Mouse (Mus musculus) limb, embryonic 10.5 days (tissue): ENCODE data around the gene 4930524J08Rik. TPM values are rescaled to one million over a fixed set of nuclear protein-coding genes. Genes with fewer than 3 reads are reported as not detected.
A peak's percentile ranks its signal among the peaks of the same experiment; 100 is the strongest.

Experiments
- DNase-seq: peaks from one replicate; pipeline ENCODE4 v3.0.0-alpha.2; 2017; ENCODE audit warnings: low spot score
- H3K27ac ChIP-seq: fragments of 300-500 bp; sonication (generic); 2 replicates; pipeline ENCODE4 v1.5.1; 2016; ENCODE audit warnings: mild to moderate bottlenecking
- H3K27me3 ChIP-seq: fragments of 300-500 bp; sonication (generic); 2 replicates; pipeline ENCODE4 v1.6.1; 2016; ENCODE audit warnings: low read depth, mild to moderate bottlenecking; ENCODE audit not compliant: poor library complexity, severe bottlenecking
- H3K36me3 ChIP-seq: fragments of 300-500 bp; sonication (generic); 2 replicates; pipeline ENCODE4 v1.6.1; 2016; ENCODE audit warnings: mild to moderate bottlenecking, moderate library complexity
- H3K4me1 ChIP-seq: fragments of 300-500 bp; sonication (generic); 2 replicates; pipeline ENCODE4 v1.6.1; 2016
- H3K4me3 ChIP-seq: fragments of 300-500 bp; sonication (generic); 2 replicates; pipeline ENCODE4 v1.5.1; 2016; ENCODE audit warnings: mild to moderate bottlenecking, moderate library complexity
- H3K9me3 ChIP-seq: fragments of 300-500 bp; sonication (generic); replicated peaks from 2 replicates; pipeline ENCODE4 v1.6.1; 2016; ENCODE audit warnings: mild to moderate bottlenecking
- WGBS: fragments of 180-500 bp; shearing (Covaris S2); methylation state at CpG from one replicate; pipeline ENCODE4 v1.1.7; 2016; 5-methylcytosine and 5-hydroxymethylcytosine counted together
- polyA plus RNA-seq: library from polyadenylated mRNA; unstranded; fragments of >200 nt; fragmentation: Nextera tagmentation; extraction: Ambion mirVana; gene quantifications from 2 replicates; pipeline ENCODE4 v1.2.1, GENCODE M21; 2016

Gene 4930524J08Rik
- 1.7 and 2.4 TPM in 2 replicates for polyA plus RNA-seq

DNA sequence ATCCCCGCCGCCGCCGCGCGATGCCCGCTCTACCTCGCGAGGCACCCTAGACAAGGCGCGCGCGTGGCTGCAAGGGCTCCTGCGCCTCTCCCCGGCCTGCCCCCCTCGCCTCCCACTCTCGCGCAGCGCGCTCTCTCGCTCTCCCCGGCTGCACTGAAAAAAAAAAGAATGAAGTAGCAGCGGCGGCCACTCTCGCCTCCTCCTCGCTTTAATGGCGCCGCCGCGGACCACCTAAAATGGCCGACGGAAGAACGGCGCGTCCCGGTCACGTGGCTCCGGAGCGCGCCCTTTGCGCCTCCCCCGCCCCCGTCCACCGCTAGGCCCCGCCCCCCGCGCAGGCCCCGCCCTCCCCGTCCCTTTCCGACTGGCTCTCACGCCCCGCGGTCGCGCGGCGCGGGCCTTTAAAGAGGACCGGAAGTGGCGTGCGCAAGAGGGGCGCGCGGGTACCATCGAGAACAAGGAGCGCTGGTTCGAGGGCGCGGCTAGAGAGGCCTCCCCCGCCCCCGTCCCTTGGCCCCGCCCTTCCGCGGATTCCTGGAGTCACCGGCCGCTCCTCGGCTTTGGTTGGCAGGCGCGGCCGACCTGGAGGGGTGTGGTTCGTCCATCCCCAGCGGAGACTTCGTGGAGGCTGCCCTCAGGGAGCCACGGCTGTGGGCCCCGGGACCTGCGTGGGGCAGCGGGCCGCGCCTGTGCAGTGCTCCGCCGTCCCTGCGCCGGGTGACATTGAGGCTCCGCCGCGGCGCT lies at the start of gene 4930524J08Rik, which contains the start of gene Hnrnpd:
4930524J08Rik (plus strand) TSS at position 363 of the 744 bp plus-strand sequence.
Hnrnpd (minus strand) TSS at position 240 of the 744 bp plus-strand sequence.
- Histone ChIP-seq H3K4me3 (peak within 1 kb of the TSS; percentile 98), H3K36me3 (peaks cover 37% of the 10 kb centered on the region), H3K4me1 (peaks cover 29% of the 10 kb centered on the region), H3K27ac (peak within 1 kb of the TSS; percentile 100), H3K9me3 (no peaks in the 10 kb centered on the region), H3K27me3 (no peaks in the 10 kb centered on the region)
- peak; percentile 99 for DNase-seq
- under 1% methylated on average over 96 of the region's 97 CpGs for WGBS

DNA sequence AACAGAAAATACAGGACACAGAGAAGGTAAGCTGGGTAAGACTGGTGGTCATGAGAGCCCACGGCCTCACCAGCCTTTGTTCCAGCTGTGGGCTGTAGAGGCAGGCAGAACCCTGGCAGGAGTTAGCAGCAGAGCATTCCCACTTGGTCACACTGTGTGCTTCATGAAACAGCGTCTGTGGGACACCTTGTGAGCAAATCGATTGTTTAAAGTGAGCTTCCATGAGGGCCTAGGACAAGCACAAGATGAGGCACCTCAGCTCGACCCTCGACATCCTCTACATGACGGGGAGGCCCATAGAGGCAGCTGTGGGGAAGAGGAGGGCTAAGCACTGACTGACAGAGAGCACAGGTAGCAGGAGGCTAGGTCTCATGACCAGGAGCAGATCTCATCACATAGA lies 47.0 kb upstream of the 4930524J08Rik start:
- no peak overlapping the region for H3K4me3 ChIP-seq
- DNase-seq = no peak
- no peak overlapping the region for H3K27ac ChIP-seq
- H3K36me3 ChIP-seq = no peaks in the 10 kb centered on the region
- H3K4me1 ChIP-seq = no peaks in the 10 kb centered on the region
- H3K9me3 ChIP-seq = no peaks in the 10 kb centered on the region
- H3K27me3 ChIP-seq = no peaks in the 10 kb centered on the region
- WGBS = 87% methylated on average over 6 of the region's 6 CpGs

GRCm38 (mm10) chr5:99939440-99939839 lies 39.4 kb upstream of the 4930524J08Rik start:
- H3K9me3 ChIP-seq = peaks cover 3% of the 10 kb centered on the region; the same call in 1 of the 2 replicates
- WGBS = 80% methylated on average over 3 of the region's 3 CpGs

GRCm38 (mm10) chr5:99941273-99941672 lies 37.6 kb upstream of the 4930524J08Rik start:
- peaks cover 11% of the 10 kb centered on the region for H3K36me3 ChIP-seq
- H3K4me3 ChIP-seq = no peak overlapping the region
- H3K4me1 ChIP-seq = no peaks in the 10 kb centered on the region
- peaks cover 4% of the 10 kb centered on the region; the same call in 1 of the 2 replicates for H3K9me3 ChIP-seq
- no peak overlapping the region for H3K27ac ChIP-seq
- no peaks in the 10 kb centered on the region for H3K27me3 ChIP-seq
- no peak for DNase-seq
- WGBS = 87% methylated on average over 10 of the region's 10 CpGs

More at GRCm38 (mm10) chr5:99939440-99939839, 39.4 kb upstream of the 4930524J08Rik start:
- no peak overlapping the region for H3K27ac ChIP-seq
- no peaks in the 10 kb centered on the region for H3K27me3 ChIP-seq
- H3K36me3 ChIP-seq = peaks cover 7% of the 10 kb centered on the region
- H3K4me3 ChIP-seq = no peak overlapping the region
- no peaks in the 10 kb centered on the region for H3K4me1 ChIP-seq
- no peak for DNase-seq

DNA sequence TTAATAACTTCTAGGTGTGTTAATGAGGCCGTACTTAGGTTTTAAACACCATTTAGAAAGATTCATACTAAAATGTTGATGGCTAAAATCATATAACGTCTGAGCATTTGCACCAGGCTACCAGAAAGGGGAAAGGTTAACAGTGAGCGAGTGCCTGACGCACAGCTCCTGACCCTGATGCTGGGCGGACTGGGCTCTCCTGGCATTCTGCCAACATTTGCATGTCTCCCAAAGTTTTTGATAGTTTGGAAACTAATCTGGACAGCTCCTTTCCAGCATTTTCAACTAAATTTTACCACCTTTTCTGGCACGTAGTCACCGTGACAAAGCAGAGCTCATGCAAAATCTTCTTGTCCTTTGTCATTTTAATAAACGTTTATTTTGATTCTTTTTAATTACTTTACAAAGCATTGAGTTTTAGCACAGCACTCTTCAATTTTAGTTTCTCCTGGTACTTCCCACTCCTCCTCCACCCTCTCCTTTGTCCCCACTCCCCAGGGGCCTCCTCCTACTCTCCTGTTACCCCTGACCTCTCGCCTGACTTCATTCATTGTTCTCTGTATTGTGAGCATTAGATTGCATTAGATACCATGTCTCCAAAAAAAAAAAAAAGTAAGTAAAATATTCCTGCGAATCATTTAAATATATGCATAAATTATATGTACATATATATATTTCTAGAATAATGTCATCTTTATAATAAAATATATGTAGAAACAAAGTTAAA lies 36.9 kb upstream of the 4930524J08Rik start:
- Histone ChIP-seq H3K27me3 (no peaks in the 10 kb centered on the region), H3K9me3 (peaks cover 4% of the 10 kb centered on the region; the same call in 1 of the 2 replicates), H3K4me3 (no peak overlapping the region), H3K36me3 (peaks cover 11% of the 10 kb centered on the region), H3K4me1 (no peaks in the 10 kb centered on the region), H3K27ac (no peak overlapping the region)
- no peak for DNase-seq
- 72% methylated on average over 10 of the region's 10 CpGs for WGBS

DNA sequence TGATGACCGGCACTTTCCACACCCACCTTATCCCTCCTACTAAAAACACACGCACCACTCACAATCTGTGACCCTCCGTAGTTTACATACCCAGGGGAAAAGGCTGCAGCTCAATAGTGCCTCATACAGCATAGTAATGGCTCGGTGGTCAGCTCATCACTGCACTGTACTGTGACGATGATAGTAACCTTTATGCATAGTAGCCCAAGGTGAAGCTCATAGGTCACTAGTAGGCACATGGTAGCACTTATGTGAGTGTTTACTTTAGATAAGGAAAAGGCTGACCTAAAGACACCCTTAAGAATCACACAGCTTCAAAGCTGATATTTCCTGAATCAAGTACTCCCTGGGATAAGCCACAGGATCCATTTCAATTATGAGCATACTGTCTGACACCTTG lies 26.3 kb upstream of the 4930524J08Rik start:
- Histone ChIP-seq H3K4me1 (no peaks in the 10 kb centered on the region), H3K27me3 (no peaks in the 10 kb centered on the region), H3K36me3 (peaks cover 26% of the 10 kb centered on the region), H3K27ac (no peak overlapping the region), H3K9me3 (no peaks in the 10 kb centered on the region), H3K4me3 (no peak overlapping the region)
- DNase-seq = no peak
- 91% methylated on average over 5 of the region's 5 CpGs for WGBS

- Histone ChIP-seq H3K27ac (no peak overlapping the region), H3K27me3 (no peaks in the 10 kb centered on the region), H3K4me1 (no peaks in the 10 kb centered on the region), H3K4me3 (no peak overlapping the region), H3K9me3 (no peaks in the 10 kb centered on the region), H3K36me3 (peaks cover 38% of the 10 kb centered on the region)
- no peak for DNase-seq
- WGBS = 78% methylated on average over 1 of the region's 1 CpGs
Measured at GRCm38 (mm10) chr5:99953883-99954282, 25.0 kb upstream of the 4930524J08Rik start.

- WGBS = 98% methylated on average over 1 of the region's 1 CpGs
- Histone ChIP-seq H3K4me3 (no peak overlapping the region), H3K36me3 (peaks cover 69% of the 10 kb centered on the region), H3K27me3 (no peaks in the 10 kb centered on the region), H3K4me1 (no peaks in the 10 kb centered on the region), H3K27ac (no peak overlapping the region), H3K9me3 (no peaks in the 10 kb centered on the region)
- no peak for DNase-seq
Measured at GRCm38 (mm10) chr5:99958666-99959065, 20.2 kb upstream of the 4930524J08Rik start.

- no peak overlapping the region for H3K4me3 ChIP-seq
- no peak overlapping the region for H3K27ac ChIP-seq
- H3K4me1 ChIP-seq = no peaks in the 10 kb centered on the region
- no peaks in the 10 kb centered on the region for H3K9me3 ChIP-seq
- H3K27me3 ChIP-seq = no peaks in the 10 kb centered on the region
- H3K36me3 ChIP-seq = peaks cover 76% of the 10 kb centered on the region
- no peak for DNase-seq
- 90% methylated on average over 2 of the region's 2 CpGs for WGBS
Measured at GRCm38 (mm10) chr5:99959236-99959936, 19.5 kb upstream of the 4930524J08Rik start.

DNA sequence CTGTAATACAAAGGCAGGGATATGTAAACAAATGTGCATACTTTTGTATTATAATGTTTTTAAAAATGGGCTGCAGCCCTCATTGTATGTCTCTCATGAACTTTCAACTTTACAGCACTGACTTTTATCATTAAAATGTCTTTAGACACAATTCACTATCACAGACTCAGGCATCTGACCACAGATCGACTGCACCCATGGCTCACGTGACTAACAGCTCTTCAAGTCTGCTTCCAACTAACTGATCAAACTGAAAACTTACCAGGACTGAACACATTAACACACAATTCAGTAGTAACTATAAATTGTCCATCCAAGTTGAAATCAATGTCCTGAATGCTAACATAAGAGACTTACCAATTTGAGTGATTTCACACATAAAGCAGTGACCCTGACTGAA lies 18.9 kb upstream of the 4930524J08Rik start:
- Histone ChIP-seq H3K4me1 (no peaks in the 10 kb centered on the region), H3K36me3 (peaks cover 82% of the 10 kb centered on the region), H3K9me3 (no peaks in the 10 kb centered on the region), H3K27me3 (no peaks in the 10 kb centered on the region), H3K27ac (no peak overlapping the region), H3K4me3 (no peak overlapping the region)
- DNase-seq = no peak
- 91% methylated on average over 2 of the region's 2 CpGs for WGBS

- H3K36me3 ChIP-seq = peaks cover 80% of the 10 kb centered on the region
- H3K27me3 ChIP-seq = no peaks in the 10 kb centered on the region
- 52% methylated on average over 2 of the region's 2 CpGs for WGBS
- no peak for DNase-seq
- peak overlapping the region; percentile 98; the same call in 1 of the 2 replicates for H3K4me3 ChIP-seq
- H3K4me1 ChIP-seq = peaks cover 28% of the 10 kb centered on the region
- no peak overlapping the region for H3K27ac ChIP-seq
- no peaks in the 10 kb centered on the region for H3K9me3 ChIP-seq
Measured at GRCm38 (mm10) chr5:99973941-99974340, 4.9 kb upstream of the 4930524J08Rik start.

GRCm38 (mm10) chr5:99975061-99975460 lies 3.8 kb upstream of the 4930524J08Rik start:
- H3K9me3 ChIP-seq = no peaks in the 10 kb centered on the region
- peak overlapping the region; percentile 98 for H3K4me3 ChIP-seq
- peaks cover 32% of the 10 kb centered on the region for H3K4me1 ChIP-seq
- 83% methylated on average over 4 of the region's 4 CpGs for WGBS
- DNase-seq = no peak
- peaks cover 72% of the 10 kb centered on the region for H3K36me3 ChIP-seq
- no peak overlapping the region for H3K27ac ChIP-seq
- no peaks in the 10 kb centered on the region for H3K27me3 ChIP-seq
